Mouse (Mus musculus) heart, postnatal 0 days (tissue): ENCODE results near the gene Spns2.

Source experiments
- CTCF ChIP-seq: IDR thresholded peaks from 2 replicates; pipeline ENCODE4 v1.5.1; 2016; ENCODE audit warnings: antibody characterized with exemption, control low read depth, low read depth
- EP300 ChIP-seq: IDR thresholded peaks from 2 replicates; pipeline ENCODE4 v1.6.1; 2016; ENCODE audit warnings: antibody characterized with exemption, low read depth

DNA sequence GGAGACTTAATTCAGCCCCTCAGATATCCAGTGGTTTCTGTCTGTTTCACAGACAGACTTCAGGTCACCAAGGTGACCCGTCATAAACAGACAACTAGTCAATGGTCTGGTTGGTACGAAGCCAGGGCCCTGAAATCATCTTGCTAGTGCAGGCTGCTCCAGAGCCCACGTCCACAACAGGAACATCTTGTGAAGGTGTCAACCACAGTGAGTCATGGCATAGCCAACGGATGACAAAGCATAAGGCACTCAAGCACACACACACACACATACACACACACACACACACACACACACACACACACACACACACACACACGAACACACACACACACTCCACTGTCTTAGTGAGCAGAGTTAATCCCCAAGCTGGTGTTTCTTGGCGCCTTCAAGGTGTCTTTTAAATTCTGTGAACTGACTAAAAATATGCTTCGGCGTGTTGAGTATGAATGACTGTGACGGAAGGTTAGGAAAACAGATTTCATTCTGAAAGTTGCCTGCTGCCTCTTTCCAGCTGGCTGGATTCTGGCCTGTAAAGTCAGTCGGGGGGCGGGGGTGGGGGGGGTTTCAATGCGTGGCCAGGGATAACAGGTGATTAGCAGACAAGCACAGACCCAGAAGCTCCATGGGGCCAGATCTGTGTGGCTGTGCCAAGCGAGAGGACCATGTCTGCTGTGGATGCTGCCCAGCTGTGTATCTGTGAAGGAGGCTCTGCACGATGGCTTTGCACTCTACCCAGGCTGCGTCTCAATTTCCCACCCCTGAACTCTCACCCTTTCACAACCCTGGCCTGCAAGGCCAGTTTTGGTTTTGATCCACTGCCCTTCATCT is 1.6 kb upstream of the Spns2 start:
- TF ChIP-seq CTCF (no peak), EP300 (no peak)
